Mouse (Mus musculus) ES-Bruce4 (cell line): ENCODE data around the gene Fkbp5.

Source experiments
- CTCF ChIP-seq: IDR thresholded peaks from one replicate; pipeline ENCODE4 v1.8.1; 2011; ENCODE audit warnings: low read depth, low read length
- EP300 ChIP-seq: IDR thresholded peaks from 2 replicates; pipeline ENCODE4 v1.6.1; 2011; ENCODE audit warnings: low read depth, low read length; ENCODE audit not compliant: insufficient read depth
- POLR2A ChIP-seq: IDR thresholded peaks from one replicate; pipeline ENCODE4 v1.8.1; 2011; ENCODE audit warnings: low read length; ENCODE audit not compliant: insufficient read depth

GRCm38 (mm10) chr17:28524009-28524695 is 6.8 kb upstream of the Fkbp5 start:
- TF ChIP-seq CTCF, result no peak
- TF ChIP-seq POLR2A, result no peak
- no peak for TF ChIP-seq EP300
